Mouse (Mus musculus): ENCODE measurements at regions not wholly inside any gene's neighbourhood (a gene's known extent, or its start where the extent isn't known, plus 50 kb on each side); places are given as distances from the start of the nearest gene placed in this dataset.
"Not testable (repeated sequence)": the region's sequence is repeated elsewhere in the genome, so short reads cannot be mapped to it uniquely, and the experiment has no call there.

GRCm38 (mm10) chr15:8816501-8817368, 106.2 kb upstream of the Slc1a3 start:
- H3K27ac ChIP-seq (replicated peaks; ENCODE audit: low read depth, low read length) = no peak overlapping the region
- no peaks in the 10 kb centered on the region for H3K36me3 ChIP-seq (ENCODE audit: control insufficient read depth, insufficient read depth, low read length)
- H3K4me3 ChIP-seq (ENCODE audit: low read depth, low read length) = no peak overlapping the region
- DNase-seq (ENCODE audit: low spot score) = no peak
- 75% methylated on average over 10 of the region's 10 CpGs for WGBS
- ATAC-seq (ENCODE audit: insufficient number of reproducible peaks, low FRiP score, low TSS enrichment, low read depth) = no peak
- no peaks in the 10 kb centered on the region for H3K27me3 ChIP-seq (ENCODE audit: control insufficient read depth, insufficient read depth, low read length)
- no peak overlapping the region for H3K9ac ChIP-seq (ENCODE audit: low read length)
- no peak overlapping the region for H3K4me2 ChIP-seq (ENCODE audit: low read depth, severe bottlenecking)
- H3K4me1 ChIP-seq (ENCODE audit: control insufficient read depth, insufficient read depth, low read length) = no peaks in the 10 kb centered on the region
- H3K9me3 ChIP-seq (ENCODE audit: control insufficient read depth, low read length) = no peaks in the 10 kb centered on the region

GRCm38 (mm10) chr15:8815958-8816357, 105.4 kb upstream of the Slc1a3 start:
- H3K4me1 ChIP-seq (ENCODE audit: control insufficient read depth, insufficient read depth, low read length) = no peaks in the 10 kb centered on the region
- WGBS = 73% methylated on average over 2 of the region's 2 CpGs
- no peaks in the 10 kb centered on the region for H3K36me3 ChIP-seq (ENCODE audit: control insufficient read depth, insufficient read depth, low read length)
- no peak overlapping the region for H3K4me3 ChIP-seq (ENCODE audit: low read depth, low read length)
- DNase-seq (ENCODE audit: low spot score) = no peak
- ATAC-seq (ENCODE audit: insufficient number of reproducible peaks, low FRiP score, low TSS enrichment, low read depth) = no peak
- no peaks in the 10 kb centered on the region for H3K9me3 ChIP-seq (ENCODE audit: control insufficient read depth, low read length)
- no peak overlapping the region for H3K4me2 ChIP-seq (ENCODE audit: low read depth, severe bottlenecking)
- no peak overlapping the region for H3K9ac ChIP-seq (ENCODE audit: low read length)
- no peak overlapping the region for H3K27ac ChIP-seq (replicated peaks; ENCODE audit: low read depth, low read length)
- H3K27me3 ChIP-seq (ENCODE audit: control insufficient read depth, insufficient read depth, low read length) = no peaks in the 10 kb centered on the region

- 77% methylated on average over 6 of the region's 6 CpGs for WGBS
- H3K4me2 ChIP-seq (ENCODE audit: low read depth, severe bottlenecking) = no peak overlapping the region
- no peaks in the 10 kb centered on the region for H3K9me3 ChIP-seq (ENCODE audit: control insufficient read depth, low read length)
- H3K9ac ChIP-seq (ENCODE audit: low read length) = no peak overlapping the region
- no peak overlapping the region for H3K27ac ChIP-seq (replicated peaks; ENCODE audit: low read depth, low read length)
- H3K4me3 ChIP-seq (ENCODE audit: low read depth, low read length) = no peak overlapping the region
- ATAC-seq (ENCODE audit: insufficient number of reproducible peaks, low FRiP score, low TSS enrichment, low read depth) (no peak), DNase-seq (ENCODE audit: low spot score) (no peak)
- no peaks in the 10 kb centered on the region for H3K36me3 ChIP-seq (ENCODE audit: control insufficient read depth, insufficient read depth, low read length)
- no peaks in the 10 kb centered on the region for H3K4me1 ChIP-seq (ENCODE audit: control insufficient read depth, insufficient read depth, low read length)
- H3K27me3 ChIP-seq (ENCODE audit: control insufficient read depth, insufficient read depth, low read length) = no peaks in the 10 kb centered on the region
These were observed 104.7 kb upstream of the Slc1a3 start for GRCm38 (mm10) chr15:8815277-8815676.

GRCm38 (mm10) chr15:8806354-8806753, 95.8 kb upstream of the Slc1a3 start:
- no peak overlapping the region for H3K4me3 ChIP-seq (ENCODE audit: low read depth, low read length)
- H3K4me1 ChIP-seq (ENCODE audit: control insufficient read depth, insufficient read depth, low read length) = no peaks in the 10 kb centered on the region
- no peak overlapping the region for H3K9ac ChIP-seq (ENCODE audit: low read length)
- H3K4me2 ChIP-seq (ENCODE audit: low read depth, severe bottlenecking) = no peak overlapping the region
- no peak for ATAC-seq (ENCODE audit: insufficient number of reproducible peaks, low FRiP score, low TSS enrichment, low read depth)
- no peaks in the 10 kb centered on the region for H3K27me3 ChIP-seq (ENCODE audit: control insufficient read depth, insufficient read depth, low read length)
- no peaks in the 10 kb centered on the region for H3K36me3 ChIP-seq (ENCODE audit: control insufficient read depth, insufficient read depth, low read length)
- WGBS = 50% methylated on average over 8 of the region's 8 CpGs
- DNase-seq (ENCODE audit: low spot score) = no peak
- no peaks in the 10 kb centered on the region for H3K9me3 ChIP-seq (ENCODE audit: control insufficient read depth, low read length)
- 0 out of 2 replicates have a peak overlapping the region, but pooled peaks have one; percentile 21 for H3K27ac ChIP-seq (replicated peaks; ENCODE audit: low read depth, low read length)

- not testable (repeated sequence) for H3K4me2 ChIP-seq (ENCODE audit: low read depth, severe bottlenecking); H3K27ac ChIP-seq (replicated peaks; ENCODE audit: low read depth, low read length); H3K9me3 ChIP-seq (ENCODE audit: control insufficient read depth, low read length); H3K4me1 ChIP-seq (ENCODE audit: control insufficient read depth, insufficient read depth, low read length); ATAC-seq (ENCODE audit: insufficient number of reproducible peaks, low FRiP score, low TSS enrichment, low read depth); H3K4me3 ChIP-seq (ENCODE audit: low read depth, low read length); H3K27me3 ChIP-seq (ENCODE audit: control insufficient read depth, insufficient read depth, low read length); H3K36me3 ChIP-seq (ENCODE audit: control insufficient read depth, insufficient read depth, low read length); DNase-seq (ENCODE audit: low spot score); H3K9ac ChIP-seq (ENCODE audit: low read length)
- 98% methylated on average over 4 of the region's 5 CpGs for WGBS
These were observed 95.0 kb upstream of the Slc1a3 start for GRCm38 (mm10) chr15:8805565-8805964.

- Histone ChIP-seq H3K9me3 (ENCODE audit: control insufficient read depth, low read length) (no peaks in the 10 kb centered on the region), H3K4me1 (ENCODE audit: control insufficient read depth, insufficient read depth, low read length) (no peaks in the 10 kb centered on the region), H3K27ac (replicated peaks; ENCODE audit: low read depth, low read length) (no peak overlapping the region), H3K36me3 (ENCODE audit: control insufficient read depth, insufficient read depth, low read length) (no peaks in the 10 kb centered on the region), H3K4me3 (ENCODE audit: low read depth, low read length) (no peak overlapping the region), H3K27me3 (ENCODE audit: control insufficient read depth, insufficient read depth, low read length) (no peaks in the 10 kb centered on the region), H3K4me2 (ENCODE audit: low read depth, severe bottlenecking) (no peak overlapping the region), H3K9ac (ENCODE audit: low read length) (no peak overlapping the region)
- 67% methylated on average over 7 of the region's 7 CpGs for WGBS
- DNase-seq (ENCODE audit: low spot score) = no peak
- ATAC-seq (ENCODE audit: insufficient number of reproducible peaks, low FRiP score, low TSS enrichment, low read depth) = no peak
These were observed 91.5 kb upstream of the Slc1a3 start for GRCm38 (mm10) chr15:8802058-8802457.

GRCm38 (mm10) chr15:8797015-8797414, 86.5 kb upstream of the Slc1a3 start:
- H3K4me2 ChIP-seq (ENCODE audit: low read depth, severe bottlenecking) = no peak overlapping the region
- H3K9me3 ChIP-seq (ENCODE audit: control insufficient read depth, low read length) = no peaks in the 10 kb centered on the region
- WGBS = 100% methylated on average over 1 of the region's 1 CpGs
- ATAC-seq (ENCODE audit: insufficient number of reproducible peaks, low FRiP score, low TSS enrichment, low read depth) (no peak), DNase-seq (ENCODE audit: low spot score) (no peak)
- no peaks in the 10 kb centered on the region for H3K4me1 ChIP-seq (ENCODE audit: control insufficient read depth, insufficient read depth, low read length)
- H3K36me3 ChIP-seq (ENCODE audit: control insufficient read depth, insufficient read depth, low read length) = no peaks in the 10 kb centered on the region
- no peak overlapping the region for H3K27ac ChIP-seq (replicated peaks; ENCODE audit: low read depth, low read length)
- no peaks in the 10 kb centered on the region for H3K27me3 ChIP-seq (ENCODE audit: control insufficient read depth, insufficient read depth, low read length)
- H3K4me3 ChIP-seq (ENCODE audit: low read depth, low read length) = no peak overlapping the region
- H3K9ac ChIP-seq (ENCODE audit: low read length) = no peak overlapping the region

- Histone ChIP-seq H3K9ac (ENCODE audit: low read length) (no peak overlapping the region), H3K4me1 (ENCODE audit: control insufficient read depth, insufficient read depth, low read length) (no peaks in the 10 kb centered on the region), H3K4me2 (ENCODE audit: low read depth, severe bottlenecking) (no peak overlapping the region), H3K4me3 (ENCODE audit: low read depth, low read length) (no peak overlapping the region), H3K27me3 (ENCODE audit: control insufficient read depth, insufficient read depth, low read length) (no peaks in the 10 kb centered on the region), H3K36me3 (ENCODE audit: control insufficient read depth, insufficient read depth, low read length) (no peaks in the 10 kb centered on the region), H3K9me3 (ENCODE audit: control insufficient read depth, low read length) (no peaks in the 10 kb centered on the region), H3K27ac (replicated peaks; ENCODE audit: low read depth, low read length) (no peak overlapping the region)
- no peak for DNase-seq (ENCODE audit: low spot score)
- 84% methylated on average over 2 of the region's 2 CpGs for WGBS
- no peak for ATAC-seq (ENCODE audit: insufficient number of reproducible peaks, low FRiP score, low TSS enrichment, low read depth)
These were observed 81.5 kb upstream of the Slc1a3 start for GRCm38 (mm10) chr15:8792106-8792505.

GRCm38 (mm10) chr15:8789924-8790323, 79.4 kb upstream of the Slc1a3 start:
- H3K4me3 ChIP-seq (ENCODE audit: low read depth, low read length) = no peak overlapping the region
- no peaks in the 10 kb centered on the region for H3K27me3 ChIP-seq (ENCODE audit: control insufficient read depth, insufficient read depth, low read length)
- ATAC-seq (ENCODE audit: insufficient number of reproducible peaks, low FRiP score, low TSS enrichment, low read depth) (no peak), DNase-seq (ENCODE audit: low spot score) (no peak)
- H3K27ac ChIP-seq (replicated peaks; ENCODE audit: low read depth, low read length) = no peak overlapping the region
- no peaks in the 10 kb centered on the region for H3K4me1 ChIP-seq (ENCODE audit: control insufficient read depth, insufficient read depth, low read length)
- H3K9ac ChIP-seq (ENCODE audit: low read length) = no peak overlapping the region
- H3K36me3 ChIP-seq (ENCODE audit: control insufficient read depth, insufficient read depth, low read length) = no peaks in the 10 kb centered on the region
- no peaks in the 10 kb centered on the region for H3K9me3 ChIP-seq (ENCODE audit: control insufficient read depth, low read length)
- no peak overlapping the region for H3K4me2 ChIP-seq (ENCODE audit: low read depth, severe bottlenecking)
